Mouse (Mus musculus) gastrocnemius, adult 18-20 months (tissue): ENCODE measurements around the gene Nckap1l. TPM values are rescaled to one million over a fixed set of nuclear protein-coding genes. Genes with fewer than 3 reads are reported as not detected.

Source experiments
- DNase-seq: peaks from one replicate; pipeline ENCODE4 v3.0.0; 2021; ENCODE audit warnings: low spot score
- total RNA-seq, 2 experiments: library from RNA; stranded (reverse); gene quantifications; 2 replicates each; pipeline ENCODE4 v1.2.3; 2021

Nckap1l gene
- total RNA-seq, 2 experiments from 2014 or later, result 0.71 to 0.90 TPM

DNA sequence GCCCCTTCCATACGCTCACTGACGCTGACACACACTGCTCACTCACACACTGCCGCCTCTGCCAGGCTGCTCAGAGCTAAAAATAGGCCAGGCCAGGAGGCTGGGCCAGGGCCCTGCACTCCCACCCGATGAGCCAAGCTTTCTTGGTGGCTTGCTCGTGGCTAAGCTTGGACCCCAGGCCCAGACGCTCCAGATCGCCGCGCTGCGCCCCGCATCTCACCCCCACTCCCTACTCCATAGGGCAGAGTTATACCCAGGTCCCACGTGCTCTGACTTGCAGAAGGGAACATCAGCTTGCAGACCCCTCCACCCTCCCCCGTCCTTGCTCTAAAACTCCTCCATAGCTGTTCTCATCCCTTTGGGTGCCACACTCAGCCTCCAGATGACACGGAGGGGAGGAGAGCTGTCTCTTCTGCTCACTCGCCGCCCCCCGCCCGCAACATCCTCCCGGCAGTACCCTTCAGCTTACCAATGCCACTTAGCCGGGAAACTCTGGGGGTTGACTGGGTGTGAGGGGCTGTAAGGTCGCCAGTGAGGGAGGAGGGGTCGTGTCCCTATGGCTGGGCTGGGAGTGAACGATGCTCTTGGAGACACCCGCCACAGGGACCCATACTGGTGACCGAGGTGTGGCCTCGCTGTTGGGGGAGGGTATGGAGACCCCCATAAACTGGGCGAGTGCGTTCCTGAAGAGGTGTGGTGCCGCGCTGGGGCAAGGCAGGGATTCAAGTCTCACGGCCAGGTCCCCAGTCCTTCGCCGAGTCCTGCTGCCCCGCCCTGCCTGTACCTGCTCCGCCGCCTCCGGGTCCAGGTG is 83.6 kb downstream of the Nckap1l start:
- DNase-seq, result peak; percentile 47

DNA sequence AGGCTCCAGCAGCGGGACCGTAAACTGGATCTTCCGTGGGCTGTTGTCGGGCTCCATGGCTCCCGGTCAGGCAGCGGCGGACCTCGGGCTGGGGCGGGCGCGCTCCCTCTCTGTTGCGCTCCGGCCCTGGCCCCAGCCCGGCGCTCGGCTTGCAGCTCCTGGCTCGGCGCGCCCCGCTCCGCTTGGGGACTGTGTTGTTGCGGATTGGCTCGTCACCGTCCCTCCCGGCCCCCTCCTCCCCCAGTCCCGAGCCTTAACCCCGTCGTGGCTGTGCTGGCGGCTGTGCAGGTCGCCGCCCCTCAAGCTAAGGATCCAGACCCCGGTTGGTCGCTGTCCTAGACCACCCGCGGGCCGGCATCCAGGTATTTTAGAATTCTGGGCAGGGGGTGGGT is 84.2 kb downstream of the Nckap1l start, which contains the start of gene Ppp1r1a:
Ppp1r1a (minus strand) TSS at position 182 of the 392 bp plus-strand sequence.
- peak; percentile 50 for DNase-seq

DNA sequence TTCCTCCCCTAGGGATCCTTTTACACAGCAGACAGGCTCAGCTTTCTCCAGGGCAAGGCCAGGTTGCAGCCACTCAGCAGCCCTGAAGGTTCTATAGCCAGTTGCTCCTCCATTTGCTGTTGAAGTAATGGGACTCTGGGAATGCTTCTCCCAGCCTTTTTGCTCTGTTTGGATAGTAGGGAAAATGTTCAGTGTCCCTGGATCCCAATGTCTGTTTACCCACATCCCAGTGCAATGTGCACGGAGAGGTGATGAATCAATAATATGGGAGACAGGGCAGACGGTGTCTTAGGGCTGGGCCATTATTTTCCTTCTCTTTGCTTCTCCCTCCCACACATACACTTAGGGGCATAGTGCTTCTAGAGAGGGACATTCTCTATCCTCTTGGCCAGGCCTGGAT is 85.7 kb downstream of the Nckap1l start:
- DNase-seq, result no peak

- DNase-seq, result no peak
Observed at GRCm38 (mm10) chr15:103540646-103541045, 87.1 kb downstream of the Nckap1l start.

DNA sequence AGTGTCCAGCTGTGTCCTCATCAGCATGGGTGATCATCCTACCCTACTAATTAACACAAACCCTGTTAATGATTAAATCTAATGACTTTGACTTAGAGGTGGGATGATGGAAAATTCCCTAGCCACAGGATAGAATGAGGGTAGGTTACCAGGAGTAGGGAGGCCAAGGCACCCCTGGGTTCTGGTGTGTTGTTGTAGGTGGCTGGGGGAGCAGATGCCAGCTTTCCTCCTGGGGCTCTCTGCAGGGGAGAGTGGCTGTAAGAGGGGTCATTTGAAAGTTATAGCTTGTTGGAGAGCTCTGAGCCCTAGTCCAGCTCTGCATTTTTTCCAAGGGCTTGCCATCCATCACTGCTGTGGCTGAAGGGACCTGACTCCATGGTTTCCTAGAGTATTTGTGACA is 88.9 kb downstream of the Nckap1l start:
- no peak for DNase-seq

DNA sequence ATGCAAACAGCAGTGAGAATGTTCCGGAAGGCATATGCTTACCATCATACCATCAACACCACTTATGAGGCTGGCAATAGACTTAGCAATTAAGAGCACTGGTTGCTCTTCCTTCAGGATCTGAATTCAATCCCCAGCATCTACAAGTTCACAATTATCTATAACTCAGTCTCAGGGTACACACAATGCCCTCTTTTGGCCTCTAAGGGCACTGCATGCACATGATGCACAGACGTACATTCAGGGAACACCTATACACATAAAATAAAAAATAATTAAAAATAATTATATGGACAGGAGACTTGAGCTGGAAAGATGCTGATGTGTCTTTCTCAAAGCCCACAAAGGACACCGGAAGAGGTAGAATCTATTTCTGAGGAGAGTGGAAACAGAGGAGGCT is 94.4 kb downstream of the Nckap1l start:
- no peak for DNase-seq

Other genes starting within 250 kb of the Nckap1l start
- gene Cbx5, start 214.0 kb upstream of the Nckap1l start, total RNA-seq, result 10 to 100 TPM; 25.4 to 35.6 TPM
- 10 to 100 TPM; 77.2 to 94.8 TPM for gene Hnrnpa1, start 213.4 kb upstream of the Nckap1l start, total RNA-seq
- not detected for gene Nfe2, start 195.4 kb upstream of the Nckap1l start, total RNA-seq
- gene Copz1, start 181.1 kb upstream of the Nckap1l start, total RNA-seq, result 10 to 100 TPM; 35.8 to 37.3 TPM
- gene Gpr84, start 143.2 kb upstream of the Nckap1l start, total RNA-seq, result not detected
- 10 to 100 TPM in 1 of 2 experiments, 1 to 10 TPM in 1; 7.9 to 32.1 TPM for gene Zfp385a, start 113.7 kb upstream of the Nckap1l start, total RNA-seq
- gene Itga5, start 87.0 kb upstream of the Nckap1l start, total RNA-seq, result 1 to 10 TPM; 6.5 to 9.1 TPM
- not detected for gene Gtsf1, start 23.3 kb upstream of the Nckap1l start, total RNA-seq
- not detected for gene Gtsf2, start 5.3 kb upstream of the Nckap1l start, total RNA-seq
- gene Pde1b, start 49.2 kb downstream of the Nckap1l start, total RNA-seq, result under 1 TPM; 0.30 to 0.81 TPM
- 100 to 1,000 TPM in 1 of 2 experiments, 10 to 100 TPM in 1; 92.3 to 143 TPM for gene Ppp1r1a, start 84.2 kb downstream of the Nckap1l start, total RNA-seq
- not detected for gene Glycam1, start 111.3 kb downstream of the Nckap1l start, total RNA-seq